Mouse (Mus musculus) neural tube, embryonic 14.5 days (tissue): Measurements from ENCODE around the gene Eef2. TPM values are rescaled to one million over a fixed set of nuclear protein-coding genes. Genes with fewer than 3 reads are reported as not detected.
A peak's percentile ranks its signal among the peaks of the same experiment; 100 is the strongest.
"Not testable (repeated sequence)": the region's sequence is repeated elsewhere in the genome, so short reads cannot be mapped to it uniquely, and the experiment has no call there.

Experiments
- ATAC-seq: fragments of 200-750 bp; cut with Nextera tagmentation; 2 replicates; pipeline ENCODE4 v1.8.0; 2017; ENCODE audit warnings: low read depth, mild to moderate bottlenecking, moderate TSS enrichment, moderate library complexity
- H3K27ac ChIP-seq: fragments of 300-500 bp; sonication (generic); 2 replicates; pipeline ENCODE4 v1.5.1; 2014; ENCODE audit warnings: low read depth, mild to moderate bottlenecking, control low read depth, low read length, moderate library complexity, mixed read lengths
- H3K27me3 ChIP-seq: fragments of 300-500 bp; sonication (generic); 2 replicates; pipeline ENCODE4 v1.6.1; 2014; ENCODE audit warnings: low read length; ENCODE audit not compliant: control insufficient read depth, insufficient read depth
- H3K36me3 ChIP-seq: fragments of 300-500 bp; sonication (generic); 2 replicates; pipeline ENCODE4 v1.6.1; 2014; ENCODE audit warnings: low read length, mixed read lengths; ENCODE audit not compliant: control insufficient read depth, insufficient read depth
- H3K4me1 ChIP-seq: fragments of 300-500 bp; sonication (generic); 2 replicates; pipeline ENCODE4 v1.6.1; 2014; ENCODE audit warnings: low read length; ENCODE audit not compliant: control insufficient read depth, insufficient read depth
- H3K4me2 ChIP-seq: fragments of 300-500 bp; sonication (generic); 2 replicates; pipeline ENCODE4 v1.6.1; 2014; ENCODE audit warnings: mild to moderate bottlenecking, low read depth, low read length, control low read depth
- H3K4me3 ChIP-seq: fragments of 300-500 bp; sonication (generic); 2 replicates; pipeline ENCODE4 v1.5.1; 2014; ENCODE audit warnings: low read depth, low read length, control low read depth, mixed read lengths
- H3K9ac ChIP-seq: fragments of 300-500 bp; sonication (generic); replicated peaks from 2 replicates; pipeline ENCODE4 v1.6.1; 2014; ENCODE audit warnings: low read depth, mild to moderate bottlenecking, control low read depth, low read length, mixed read lengths
- H3K9me3 ChIP-seq: fragments of 300-500 bp; sonication (generic); 2 replicates; pipeline ENCODE4 v1.6.1; 2016; ENCODE audit warnings: low read length; ENCODE audit not compliant: control insufficient read depth
- WGBS: fragments of 180-500 bp; shearing (Covaris S2); extraction: QIAGEN DNeasy Blood & Tissue Kit; methylation state at CpG from one replicate; pipeline ENCODE4 v1.1.7; 2014; 5-methylcytosine and 5-hydroxymethylcytosine counted together
- polyA plus RNA-seq: library from polyadenylated mRNA; unstranded; fragments of >200 nt; fragmentation: Nextera tagmentation; extraction: Ambion mirVana; gene quantifications from 2 replicates; pipeline ENCODE4 v1.2.1, GENCODE M21; 2014

The Eef2 gene
- polyA plus RNA-seq, 1 experiment from 2014 or later = 373 TPM

- peak overlapping the region; percentile 72 for H3K4me2 ChIP-seq
- H3K27me3 ChIP-seq, H3K4me3 ChIP-seq, ATAC-seq, H3K9ac ChIP-seq, H3K9me3 ChIP-seq: not testable (repeated sequence)
- H3K27ac ChIP-seq = peak overlapping the region; percentile 96
- 7% methylated on average over 4 of the region's 4 CpGs for WGBS
- H3K36me3 ChIP-seq = peaks cover 29% of the 10 kb centered on the region
- peaks cover 17% of the 10 kb centered on the region for H3K4me1 ChIP-seq
These were observed 1.1 kb upstream of the Eef2 start for GRCm38 (mm10) chr10:81175345-81175701.

- Histone ChIP-seq H3K4me1 (peaks cover 17% of the 10 kb centered on the region), H3K27ac (peak overlapping the region; percentile 78), H3K4me2 (peak overlapping the region; percentile 99), H3K4me3 (peak overlapping the region; percentile 98), H3K9me3 (no peaks in the 10 kb centered on the region), H3K9ac (no peak overlapping the region; the same call in 1 of the 2 replicates), H3K27me3 (no peaks in the 10 kb centered on the region), H3K36me3 (peaks cover 35% of the 10 kb centered on the region)
- 5% methylated on average over 13 of the region's 13 CpGs for WGBS
- no peak for ATAC-seq
These were observed 430 bp upstream of the Eef2 start for GRCm38 (mm10) chr10:81175936-81176465.

- H3K36me3 ChIP-seq = peaks cover 50% of the 10 kb centered on the region
- peak overlapping the region; percentile 98 for H3K4me3 ChIP-seq
- WGBS = 14% methylated on average over 16 of the region's 16 CpGs
- H3K4me2 ChIP-seq = peak overlapping the region; percentile 99
- no peaks in the 10 kb centered on the region for H3K9me3 ChIP-seq
- peaks cover 17% of the 10 kb centered on the region for H3K4me1 ChIP-seq
- ATAC-seq = no peak
- H3K27me3 ChIP-seq = no peaks in the 10 kb centered on the region
- H3K9ac ChIP-seq = peak overlapping the region; percentile 97
- peak overlapping the region; percentile 81; the same call in 1 of the 2 replicates for H3K27ac ChIP-seq
These were observed 1.1 kb downstream of the Eef2 start for GRCm38 (mm10) chr10:81177491-81177925.

- Histone ChIP-seq H3K9ac (peak overlapping the region; percentile 97), H3K36me3 (peaks cover 50% of the 10 kb centered on the region), H3K27me3 (no peaks in the 10 kb centered on the region), H3K4me3 (peak overlapping the region; percentile 98), H3K4me1 (peaks cover 17% of the 10 kb centered on the region), H3K9me3 (no peaks in the 10 kb centered on the region), H3K27ac (no peak overlapping the region), H3K4me2 (peak overlapping the region; percentile 99)
- WGBS = 66% methylated on average over 14 of the region's 14 CpGs
- no peak for ATAC-seq
These were observed 1.7 kb downstream of the Eef2 start for GRCm38 (mm10) chr10:81177958-81178712.

GRCm38 (mm10) chr10:81178927-81179326, 2.5 kb downstream of the Eef2 start:
- Histone ChIP-seq H3K36me3 (peaks cover 50% of the 10 kb centered on the region), H3K9ac (peak overlapping the region; percentile 1; the same call in 1 of the 2 replicates)
- 91% methylated on average over 11 of the region's 11 CpGs for WGBS

GRCm38 (mm10) chr10:81179451-81180342, 3.3 kb downstream of the Eef2 start:
- no peak overlapping the region for H3K9ac ChIP-seq
- no peaks in the 10 kb centered on the region for H3K9me3 ChIP-seq
- H3K4me1 ChIP-seq = peaks cover 16% of the 10 kb centered on the region
- H3K36me3 ChIP-seq = peaks cover 50% of the 10 kb centered on the region
- H3K4me2 ChIP-seq = no peak overlapping the region
- no peak overlapping the region for H3K4me3 ChIP-seq
- no peak overlapping the region for H3K27ac ChIP-seq
- ATAC-seq = no peak
- H3K27me3 ChIP-seq = no peaks in the 10 kb centered on the region
- WGBS = 93% methylated on average over 32 of the region's 32 CpGs

More at GRCm38 (mm10) chr10:81178927-81179326, 2.5 kb downstream of the Eef2 start:
- Histone ChIP-seq H3K4me3 (no peak overlapping the region), H3K27me3 (no peaks in the 10 kb centered on the region), H3K4me1 (peaks cover 18% of the 10 kb centered on the region), H3K27ac (no peak overlapping the region), H3K9me3 (no peaks in the 10 kb centered on the region), H3K4me2 (no peak overlapping the region)
- no peak for ATAC-seq

GRCm38 (mm10) chr10:81180946-81181345, 4.5 kb downstream of the Eef2 start:
- no peaks in the 10 kb centered on the region for H3K9me3 ChIP-seq
- H3K4me1 ChIP-seq = peaks cover 16% of the 10 kb centered on the region
- no peak overlapping the region for H3K4me3 ChIP-seq
- H3K4me2 ChIP-seq = no peak overlapping the region
- H3K36me3 ChIP-seq = peaks cover 50% of the 10 kb centered on the region
- no peaks in the 10 kb centered on the region for H3K27me3 ChIP-seq
- no peak for ATAC-seq
- no peak overlapping the region for H3K27ac ChIP-seq
- 94% methylated on average over 13 of the region's 13 CpGs for WGBS
- H3K9ac ChIP-seq = no peak overlapping the region

- Histone ChIP-seq H3K36me3 (peaks cover 50% of the 10 kb centered on the region), H3K4me1 (peaks cover 16% of the 10 kb centered on the region)
- ATAC-seq, H3K9ac ChIP-seq, H3K4me2 ChIP-seq, H3K9me3 ChIP-seq, H3K27me3 ChIP-seq, H3K4me3 ChIP-seq, H3K27ac ChIP-seq: not testable (repeated sequence)
- 83% methylated on average over 12 of the region's 12 CpGs for WGBS
These were observed 5.4 kb downstream of the Eef2 start for GRCm38 (mm10) chr10:81181860-81182259.
